Mouse (Mus musculus) heart, embryonic 15.5 days (tissue): ENCODE measurements at regions not wholly inside any gene's neighbourhood (a gene's known extent, or its start where the extent isn't known, plus 50 kb on each side); places are given as distances from the start of the nearest gene placed in this dataset.

ENCODE experiments used
- ATAC-seq: fragments of 200-750 bp; cut with Nextera tagmentation; replicated peaks from 2 replicates; pipeline ENCODE4 v1.8.0; 2017; ENCODE audit warnings: low read depth, moderate TSS enrichment; ENCODE audit not compliant: insufficient number of reproducible peaks, insufficient read depth, low FRiP score
- H3K27ac ChIP-seq: fragments of 300-500 bp; sonication (generic); 2 replicates; pipeline ENCODE4 v1.5.1; 2015; ENCODE audit warnings: mild to moderate bottlenecking, inconsistent platforms
- H3K27me3 ChIP-seq: fragments of 300-500 bp; sonication (generic); 2 replicates; pipeline ENCODE4 v1.6.1; 2015; ENCODE audit warnings: inconsistent platforms
- H3K36me3 ChIP-seq: fragments of 300-500 bp; sonication (generic); 2 replicates; pipeline ENCODE4 v1.6.1; 2015; ENCODE audit warnings: mild to moderate bottlenecking, inconsistent platforms
- H3K4me1 ChIP-seq: fragments of 300-500 bp; sonication (generic); replicated peaks from 2 replicates; pipeline ENCODE4 v1.6.1; 2015; ENCODE audit warnings: inconsistent platforms
- H3K4me2 ChIP-seq: fragments of 300-500 bp; sonication (generic); 2 replicates; pipeline ENCODE4 v1.6.1; 2015; ENCODE audit warnings: inconsistent platforms, mild to moderate bottlenecking, moderate library complexity
- H3K4me3 ChIP-seq: fragments of 300-500 bp; sonication (generic); 2 replicates; pipeline ENCODE4 v1.5.1; 2015; ENCODE audit warnings: mild to moderate bottlenecking, inconsistent platforms
- H3K9ac ChIP-seq: fragments of 300-500 bp; sonication (generic); 2 replicates; pipeline ENCODE4 v1.6.1; 2015; ENCODE audit warnings: mild to moderate bottlenecking, inconsistent platforms
- H3K9me3 ChIP-seq: fragments of 300-500 bp; sonication (generic); replicated peaks from 2 replicates; pipeline ENCODE4 v1.6.1; 2016; ENCODE audit warnings: inconsistent platforms
- WGBS: fragments of 180-500 bp; shearing (Covaris S2); methylation state at CpG from one replicate; pipeline ENCODE4 v1.1.7; 2015; ENCODE audit warnings: mixed read lengths; 5-methylcytosine and 5-hydroxymethylcytosine counted together

- no peak for ATAC-seq
- 85% methylated on average over 1 of the region's 1 CpGs for WGBS
- Histone ChIP-seq H3K27ac (no peak overlapping the region), H3K27me3 (no peaks in the 10 kb centered on the region), H3K4me3 (no peak overlapping the region), H3K9me3 (no peaks in the 10 kb centered on the region), H3K4me1 (no peaks in the 10 kb centered on the region), H3K4me2 (no peak overlapping the region), H3K9ac (no peak overlapping the region), H3K36me3 (no peaks in the 10 kb centered on the region)
These were observed 456.0 kb downstream of the 1810013L24Rik start for GRCm38 (mm10) chr16:9285921-9286320.

- WGBS: 70% methylated on average over 6 of the region's 6 CpGs
- no peaks in the 10 kb centered on the region for H3K36me3 ChIP-seq
- no peaks in the 10 kb centered on the region for H3K4me1 ChIP-seq
- H3K27ac ChIP-seq: no peak overlapping the region
- no peak overlapping the region for H3K9ac ChIP-seq
- no peak for ATAC-seq
- H3K4me3 ChIP-seq: no peak overlapping the region
- H3K9me3 ChIP-seq: no peaks in the 10 kb centered on the region
- no peak overlapping the region for H3K4me2 ChIP-seq
- no peaks in the 10 kb centered on the region for H3K27me3 ChIP-seq
These were observed 457.7 kb downstream of the 1810013L24Rik start for GRCm38 (mm10) chr16:9287557-9287956.

DNA sequence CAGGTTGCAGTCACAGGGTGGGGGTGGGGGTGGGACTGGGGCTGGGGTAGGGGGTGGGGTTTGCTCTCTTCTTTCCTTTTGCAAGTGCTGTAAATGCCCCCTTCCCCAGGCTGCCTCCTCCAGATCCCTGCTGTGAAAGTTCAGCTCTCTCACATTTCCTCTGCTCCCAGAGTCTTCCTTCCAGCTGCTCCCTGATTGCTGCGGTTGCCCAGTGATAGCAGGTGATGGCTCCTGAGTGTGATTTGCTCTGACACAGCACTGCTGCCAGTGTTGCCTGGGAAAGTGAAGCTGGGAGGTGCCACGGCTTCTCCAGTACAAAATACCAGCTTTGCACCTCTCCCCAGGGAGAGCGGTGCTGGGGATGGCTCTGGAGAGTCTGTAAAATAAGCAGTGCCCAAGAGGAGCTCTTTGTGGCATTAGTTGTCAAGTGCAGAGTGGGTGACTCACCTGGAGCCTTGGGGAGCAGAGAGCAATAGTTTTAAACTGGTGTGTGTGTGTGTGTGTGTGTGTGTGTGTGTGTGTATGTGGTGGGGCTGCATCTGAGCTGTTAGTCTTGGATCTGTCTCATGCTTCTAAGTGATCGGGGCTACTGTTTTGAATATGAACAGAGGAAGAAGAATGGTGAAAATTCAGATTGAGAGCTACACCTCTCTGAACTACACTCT is 461.6 kb downstream of the 1810013L24Rik start:
- H3K9me3 ChIP-seq: no peaks in the 10 kb centered on the region
- no peaks in the 10 kb centered on the region for H3K36me3 ChIP-seq
- no peak overlapping the region for H3K9ac ChIP-seq
- ATAC-seq: no peak
- no peak overlapping the region for H3K27ac ChIP-seq
- WGBS: 40% methylated on average over 4 of the region's 4 CpGs
- H3K4me1 ChIP-seq: no peaks in the 10 kb centered on the region
- no peak overlapping the region for H3K4me2 ChIP-seq
- no peaks in the 10 kb centered on the region for H3K27me3 ChIP-seq
- H3K4me3 ChIP-seq: no peak overlapping the region

DNA sequence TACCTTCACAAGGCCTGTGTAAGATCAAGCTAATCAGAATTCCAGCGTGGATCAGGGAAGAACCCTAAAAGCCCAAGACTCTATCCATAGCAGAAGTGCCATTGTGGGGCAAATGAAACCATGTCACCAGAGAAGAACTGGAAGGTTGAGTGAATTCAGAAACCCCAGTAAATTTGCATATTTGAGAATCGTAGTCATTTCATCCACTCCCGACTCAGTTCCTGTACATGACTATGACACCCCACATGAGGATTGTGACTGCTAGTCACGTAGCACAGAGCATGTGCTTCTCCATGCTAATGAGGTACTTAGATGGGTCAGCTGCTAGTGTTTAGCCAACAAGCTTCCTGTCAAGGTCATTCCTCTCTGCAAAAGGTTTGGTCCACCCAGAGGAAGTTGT is 473.2 kb downstream of the 1810013L24Rik start:
- Histone ChIP-seq H3K36me3 (no peaks in the 10 kb centered on the region), H3K27me3 (no peaks in the 10 kb centered on the region), H3K9me3 (no peaks in the 10 kb centered on the region), H3K4me2 (no peak overlapping the region), H3K9ac (no peak overlapping the region), H3K4me3 (no peak overlapping the region), H3K27ac (no peak overlapping the region), H3K4me1 (no peaks in the 10 kb centered on the region)
- 74% methylated on average over 4 of the region's 4 CpGs for WGBS
- ATAC-seq: no peak

- Histone ChIP-seq H3K9ac (no peak overlapping the region), H3K4me1 (no peaks in the 10 kb centered on the region), H3K27ac (no peak overlapping the region), H3K9me3 (no peaks in the 10 kb centered on the region), H3K27me3 (no peaks in the 10 kb centered on the region), H3K36me3 (no peaks in the 10 kb centered on the region), H3K4me3 (no peak overlapping the region), H3K4me2 (no peak overlapping the region)
- 72% methylated on average over 1 of the region's 1 CpGs for WGBS
- no peak for ATAC-seq
These were observed 474.2 kb downstream of the 1810013L24Rik start for GRCm38 (mm10) chr16:9304079-9304478.

DNA sequence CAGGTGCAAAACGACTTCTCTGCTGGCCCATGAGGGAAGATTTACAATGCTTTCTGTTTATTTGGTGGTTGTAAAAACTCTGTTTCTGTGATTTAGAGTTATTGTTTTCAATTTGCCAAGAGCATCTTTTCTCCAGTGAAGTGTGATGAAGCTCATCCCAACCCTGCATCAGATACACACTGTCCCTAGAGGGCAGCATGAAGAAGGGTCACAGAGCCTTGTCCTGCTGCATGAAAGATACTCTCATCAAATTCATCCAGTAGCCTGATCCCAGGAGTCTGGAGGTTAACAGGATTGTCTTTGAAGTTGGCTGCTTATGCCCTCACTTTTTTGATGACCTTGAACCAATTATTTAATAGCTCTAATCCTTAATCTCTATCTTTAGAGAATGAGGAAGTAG is 480.8 kb downstream of the 1810013L24Rik start:
- Histone ChIP-seq H3K9me3 (no peaks in the 10 kb centered on the region), H3K9ac (no peak overlapping the region)
- no peak for ATAC-seq

GRCm38 (mm10) chr16:9335626-9336025 is 505.7 kb downstream of the 1810013L24Rik start:
- Histone ChIP-seq H3K4me2 (no peak overlapping the region), H3K9ac (no peak overlapping the region), H3K4me1 (no peaks in the 10 kb centered on the region), H3K4me3 (no peak overlapping the region), H3K36me3 (no peaks in the 10 kb centered on the region), H3K27ac (no peak overlapping the region), H3K27me3 (no peaks in the 10 kb centered on the region), H3K9me3 (no peaks in the 10 kb centered on the region)
- 81% methylated on average over 1 of the region's 1 CpGs for WGBS
- ATAC-seq: no peak

More for the DNA sequence above, 480.8 kb downstream of the 1810013L24Rik start:
- Histone ChIP-seq H3K4me2 (no peak overlapping the region), H3K4me1 (no peaks in the 10 kb centered on the region), H3K4me3 (no peak overlapping the region), H3K27me3 (no peaks in the 10 kb centered on the region), H3K36me3 (no peaks in the 10 kb centered on the region), H3K27ac (no peak overlapping the region)
- 50% methylated on average over 1 of the region's 1 CpGs for WGBS

DNA sequence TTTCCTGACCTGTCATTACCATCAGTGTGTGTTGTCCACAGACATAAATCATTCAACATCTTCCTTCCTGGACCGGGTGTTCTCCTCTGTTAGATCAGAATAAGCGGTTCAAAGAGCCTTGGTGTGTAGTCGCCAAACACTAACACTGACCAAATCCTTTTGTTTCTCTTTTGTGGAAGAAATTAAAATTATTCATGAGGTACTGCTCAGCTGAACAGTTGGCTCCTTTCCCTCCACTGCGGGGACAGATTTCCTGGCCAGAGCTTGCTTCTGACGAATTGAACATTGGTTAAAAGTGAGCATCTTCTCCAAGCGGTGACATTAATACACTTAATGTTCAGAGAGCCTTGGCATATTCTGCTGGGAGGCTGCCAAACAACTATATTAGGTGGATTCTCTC is 506.2 kb downstream of the 1810013L24Rik start:
- H3K4me3 ChIP-seq: no peak overlapping the region
- no peaks in the 10 kb centered on the region for H3K36me3 ChIP-seq
- 73% methylated on average over 6 of the region's 6 CpGs for WGBS
- no peaks in the 10 kb centered on the region for H3K9me3 ChIP-seq
- no peak overlapping the region for H3K27ac ChIP-seq
- H3K4me2 ChIP-seq: no peak overlapping the region
- H3K27me3 ChIP-seq: no peaks in the 10 kb centered on the region
- no peaks in the 10 kb centered on the region for H3K4me1 ChIP-seq
- no peak overlapping the region for H3K9ac ChIP-seq
- ATAC-seq: no peak

DNA sequence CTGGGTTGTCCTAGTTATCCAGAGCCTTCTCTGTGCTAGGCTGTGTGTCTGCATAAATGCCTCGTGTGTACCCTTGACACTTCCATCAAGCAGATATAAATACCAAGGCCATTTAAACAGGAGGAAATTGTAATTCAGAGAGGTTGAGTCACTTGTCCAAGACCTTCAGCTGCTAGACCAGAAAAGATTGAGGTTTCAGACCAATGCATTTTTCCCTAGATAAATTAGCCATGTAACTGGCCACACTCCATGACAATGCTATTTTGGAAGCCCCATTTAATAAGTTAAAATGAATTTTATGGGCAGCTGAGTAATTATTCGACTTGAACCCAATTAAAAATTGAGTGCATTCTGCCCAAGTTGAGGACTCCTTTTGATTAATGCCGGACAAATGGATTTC is 509.6 kb downstream of the 1810013L24Rik start:
- WGBS: 68% methylated on average over 3 of the region's 3 CpGs

GRCm38 (mm10) chr16:9341245-9341644 is 511.3 kb downstream of the 1810013L24Rik start:
- no peak overlapping the region for H3K27ac ChIP-seq

More for the DNA sequence above, 509.6 kb downstream of the 1810013L24Rik start:
- H3K27ac ChIP-seq: no peak overlapping the region
- ATAC-seq: no peak
- no peak overlapping the region for H3K4me3 ChIP-seq
- no peaks in the 10 kb centered on the region for H3K4me1 ChIP-seq
- no peak overlapping the region for H3K4me2 ChIP-seq
- H3K9me3 ChIP-seq: no peaks in the 10 kb centered on the region
- H3K9ac ChIP-seq: no peak overlapping the region
- H3K36me3 ChIP-seq: no peaks in the 10 kb centered on the region
- no peaks in the 10 kb centered on the region for H3K27me3 ChIP-seq

GRCm38 (mm10) chr16:9353811-9354210 is 523.9 kb downstream of the 1810013L24Rik start:
- H3K27ac ChIP-seq: no peak overlapping the region
- no peak overlapping the region for H3K9ac ChIP-seq
- no peaks in the 10 kb centered on the region for H3K9me3 ChIP-seq
- no peaks in the 10 kb centered on the region for H3K36me3 ChIP-seq
- H3K27me3 ChIP-seq: no peaks in the 10 kb centered on the region
- H3K4me1 ChIP-seq: no peaks in the 10 kb centered on the region
- 65% methylated on average over 4 of the region's 4 CpGs for WGBS
- H3K4me3 ChIP-seq: no peak overlapping the region
- no peak overlapping the region for H3K4me2 ChIP-seq
- no peak for ATAC-seq

More at GRCm38 (mm10) chr16:9341245-9341644, 511.3 kb downstream of the 1810013L24Rik start:
- Histone ChIP-seq H3K4me3 (no peak overlapping the region), H3K4me2 (no peak overlapping the region), H3K27me3 (no peaks in the 10 kb centered on the region), H3K36me3 (no peaks in the 10 kb centered on the region), H3K9ac (no peak overlapping the region), H3K9me3 (no peaks in the 10 kb centered on the region), H3K4me1 (no peaks in the 10 kb centered on the region)
- WGBS: 67% methylated on average over 4 of the region's 4 CpGs
- no peak for ATAC-seq

DNA sequence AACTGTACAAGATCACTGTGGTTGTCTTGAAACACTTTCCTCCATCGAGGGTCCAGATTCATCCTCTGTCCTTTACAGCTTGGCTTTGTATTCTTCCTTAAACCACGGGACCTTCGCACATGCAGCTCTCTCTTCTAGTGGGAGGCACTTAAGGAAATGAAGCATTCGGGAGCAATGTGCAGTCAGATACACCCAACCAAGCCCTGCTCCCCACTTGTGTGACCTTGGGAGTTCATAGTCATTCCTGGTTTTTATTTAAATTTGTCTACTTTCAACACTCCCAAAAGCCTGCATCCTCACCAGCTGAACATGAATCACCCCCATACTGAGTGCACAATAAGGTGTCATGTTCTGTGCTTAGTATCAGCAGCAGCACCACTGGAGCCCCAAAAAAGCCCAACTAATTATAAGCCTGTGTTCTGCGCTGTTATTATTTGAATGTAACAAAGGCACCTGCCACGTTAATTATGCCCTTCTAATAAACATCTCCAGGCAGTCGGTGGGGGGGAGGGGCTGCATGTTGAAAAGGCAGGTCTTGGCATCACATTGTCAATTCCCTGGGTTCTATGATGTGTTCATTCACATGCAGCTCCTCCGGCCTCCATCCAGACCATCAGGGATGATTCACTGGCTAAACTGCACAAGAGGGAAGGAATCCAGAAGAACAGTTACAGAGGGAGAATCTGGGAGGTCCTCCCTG is 524.6 kb downstream of the 1810013L24Rik start:
- Histone ChIP-seq H3K4me2 (no peak overlapping the region), H3K9me3 (no peaks in the 10 kb centered on the region), H3K27ac (no peak overlapping the region), H3K4me3 (no peak overlapping the region), H3K27me3 (no peaks in the 10 kb centered on the region), H3K9ac (no peak overlapping the region), H3K4me1 (no peaks in the 10 kb centered on the region), H3K36me3 (no peaks in the 10 kb centered on the region)
- no peak for ATAC-seq
- WGBS: 80% methylated on average over 8 of the region's 8 CpGs
